Mouse (Mus musculus) heart, embryonic 12.5 days (tissue): Measurements from ENCODE around the gene Apobec4. TPM values are rescaled to one million over a fixed set of nuclear protein-coding genes. Genes with fewer than 3 reads are reported as not detected.
A peak's percentile ranks its signal among the peaks of the same experiment; 100 is the strongest.

Experiments
- ATAC-seq: fragments of 200-750 bp; cut with Nextera tagmentation; 2 replicates; pipeline ENCODE4 v1.8.0; 2017; ENCODE audit warnings: moderate TSS enrichment, moderate library complexity; ENCODE audit not compliant: insufficient number of reproducible peaks, low FRiP score
- H3K27ac ChIP-seq: fragments of 300-500 bp; sonication (generic); 2 replicates; pipeline ENCODE4 v1.5.1; 2016; ENCODE audit warnings: mild to moderate bottlenecking, moderate library complexity; ENCODE audit not compliant: poor library complexity, severe bottlenecking
- H3K27me3 ChIP-seq: fragments of 300-500 bp; sonication (generic); replicated peaks from 2 replicates; pipeline ENCODE4 v1.6.1; 2016; ENCODE audit warnings: mild to moderate bottlenecking, moderate library complexity
- H3K36me3 ChIP-seq: fragments of 300-500 bp; sonication (generic); 2 replicates; pipeline ENCODE4 v1.6.1; 2016; ENCODE audit warnings: mild to moderate bottlenecking, moderate library complexity
- H3K4me1 ChIP-seq: fragments of 300-500 bp; sonication (generic); replicated peaks from 2 replicates; pipeline ENCODE4 v1.6.1; 2016; ENCODE audit warnings: mild to moderate bottlenecking
- H3K4me2 ChIP-seq: fragments of 300-500 bp; sonication (generic); 2 replicates; pipeline ENCODE4 v1.6.1; 2016; ENCODE audit warnings: mild to moderate bottlenecking, moderate library complexity
- H3K4me3 ChIP-seq: fragments of 300-500 bp; sonication (generic); 2 replicates; pipeline ENCODE4 v1.5.1; 2016; ENCODE audit warnings: mild to moderate bottlenecking
- H3K9ac ChIP-seq: fragments of 300-500 bp; sonication (generic); 2 replicates; pipeline ENCODE4 v1.6.1; 2016; ENCODE audit warnings: mild to moderate bottlenecking, moderate library complexity
- H3K9me3 ChIP-seq: fragments of 300-500 bp; sonication (generic); replicated peaks from 2 replicates; pipeline ENCODE4 v1.6.1; 2016; ENCODE audit warnings: mild to moderate bottlenecking, moderate library complexity
- WGBS: fragments of 180-500 bp; shearing (Covaris S2); methylation state at CpG from one replicate; pipeline ENCODE4 v1.1.7; 2016; 5-methylcytosine and 5-hydroxymethylcytosine counted together
- polyA plus RNA-seq: library from polyadenylated mRNA; unstranded; fragments of >200 nt; fragmentation: Nextera tagmentation; extraction: Ambion mirVana; gene quantifications from 2 replicates; pipeline ENCODE4 v1.2.1, GENCODE M21; 2016

Apobec4 gene
- polyA plus RNA-seq, 1 experiment from 2014 or later = not detected

GRCm38 (mm10) chr1:152790821-152791220 is 40.5 kb downstream of the Apobec4 start:
- 7% methylated on average over 6 of the region's 6 CpGs for WGBS
- no peaks in the 10 kb centered on the region for H3K27me3 ChIP-seq
- no peak overlapping the region for H3K9ac ChIP-seq
- 0 out of 2 replicates have a peak overlapping the region, but pooled peaks have one; percentile 1 for H3K4me3 ChIP-seq
- peak overlapping the region; percentile 83 for H3K27ac ChIP-seq
- no peaks in the 10 kb centered on the region for H3K36me3 ChIP-seq
- ATAC-seq = peak; percentile 65
- peak overlapping the region; percentile 48 for H3K4me2 ChIP-seq
- H3K9me3 ChIP-seq = no peaks in the 10 kb centered on the region
- peaks cover 33% of the 10 kb centered on the region for H3K4me1 ChIP-seq

- Histone ChIP-seq H3K9ac (no peak overlapping the region), H3K27me3 (no peaks in the 10 kb centered on the region), H3K4me3 (no peak overlapping the region), H3K36me3 (no peaks in the 10 kb centered on the region), H3K4me1 (peaks cover 37% of the 10 kb centered on the region), H3K9me3 (no peaks in the 10 kb centered on the region), H3K27ac (peak overlapping the region; percentile 83), H3K4me2 (peak overlapping the region; percentile 48)
- 0 out of 2 replicates have a peak, but pooled peaks have one; percentile 9 for ATAC-seq
- WGBS = 21% methylated on average over 4 of the region's 4 CpGs
Measured at GRCm38 (mm10) chr1:152791269-152791668, 40.9 kb downstream of the Apobec4 start.

GRCm38 (mm10) chr1:152792736-152793494 is 42.6 kb downstream of the Apobec4 start:
- Histone ChIP-seq H3K27ac (no peak overlapping the region), H3K36me3 (no peaks in the 10 kb centered on the region), H3K9ac (no peak overlapping the region), H3K9me3 (no peaks in the 10 kb centered on the region), H3K4me2 (no peak overlapping the region), H3K27me3 (no peaks in the 10 kb centered on the region), H3K4me3 (no peak overlapping the region), H3K4me1 (peaks cover 37% of the 10 kb centered on the region)
- 59% methylated on average over 12 of the region's 12 CpGs for WGBS
- ATAC-seq = no peak

GRCm38 (mm10) chr1:152793495-152794130 is 43.3 kb downstream of the Apobec4 start:
- Histone ChIP-seq H3K9me3 (no peaks in the 10 kb centered on the region), H3K27ac (no peak overlapping the region), H3K4me3 (no peak overlapping the region), H3K4me1 (peaks cover 37% of the 10 kb centered on the region), H3K36me3 (no peaks in the 10 kb centered on the region), H3K4me2 (no peak overlapping the region), H3K9ac (no peak overlapping the region), H3K27me3 (no peaks in the 10 kb centered on the region)
- no peak for ATAC-seq
- 56% methylated on average over 6 of the region's 6 CpGs for WGBS

GRCm38 (mm10) chr1:152795688-152796255 is 45.4 kb downstream of the Apobec4 start:
- Histone ChIP-seq H3K27ac (no peak overlapping the region), H3K27me3 (no peaks in the 10 kb centered on the region), H3K9ac (no peak overlapping the region), H3K4me1 (peaks cover 42% of the 10 kb centered on the region), H3K9me3 (no peaks in the 10 kb centered on the region), H3K4me3 (no peak overlapping the region), H3K36me3 (no peaks in the 10 kb centered on the region), H3K4me2 (no peak overlapping the region)
- 46% methylated on average over 8 of the region's 8 CpGs for WGBS
- ATAC-seq = no peak

GRCm38 (mm10) chr1:152796683-152797263 is 46.4 kb downstream of the Apobec4 start:
- Histone ChIP-seq H3K9ac (no peak overlapping the region), H3K27me3 (no peaks in the 10 kb centered on the region), H3K4me1 (peaks cover 33% of the 10 kb centered on the region), H3K36me3 (no peaks in the 10 kb centered on the region), H3K27ac (no peak overlapping the region), H3K4me3 (no peak overlapping the region), H3K9me3 (no peaks in the 10 kb centered on the region), H3K4me2 (no peak overlapping the region)
- no peak for ATAC-seq
- WGBS = 81% methylated on average over 8 of the region's 8 CpGs

GRCm38 (mm10) chr1:152798125-152798524 is 47.8 kb downstream of the Apobec4 start:
- H3K9me3 ChIP-seq = no peaks in the 10 kb centered on the region
- H3K9ac ChIP-seq = no peak overlapping the region
- peak; percentile 58 for ATAC-seq
- H3K27me3 ChIP-seq = no peaks in the 10 kb centered on the region
- no peaks in the 10 kb centered on the region for H3K36me3 ChIP-seq
- 53% methylated on average over 9 of the region's 9 CpGs for WGBS
- no peak overlapping the region for H3K4me2 ChIP-seq
- H3K4me1 ChIP-seq = peaks cover 26% of the 10 kb centered on the region
- H3K27ac ChIP-seq = no peak overlapping the region
- H3K4me3 ChIP-seq = no peak overlapping the region

GRCm38 (mm10) chr1:152799897-152800296 is 49.5 kb downstream of the Apobec4 start, which contains the start of gene Ncf2:
Gene Ncf2, plus strand, starts transcription at chr1:152800194.
- no peak within 1 kb of the TSS for H3K4me2 ChIP-seq

GRCm38 (mm10) chr1:152800633-152801176 is 50.4 kb downstream of the Apobec4 start:
- Histone ChIP-seq H3K4me1 (peaks cover 16% of the 10 kb centered on the region), H3K36me3 (no peaks in the 10 kb centered on the region), H3K9me3 (no peaks in the 10 kb centered on the region), H3K9ac (no peak overlapping the region), H3K27ac (0 out of 2 replicates have a peak overlapping the region, but pooled peaks have one; percentile 65), H3K27me3 (no peaks in the 10 kb centered on the region), H3K4me2 (no peak overlapping the region), H3K4me3 (no peak overlapping the region)
- WGBS = 80% methylated on average over 13 of the region's 13 CpGs
- ATAC-seq = no peak

More at GRCm38 (mm10) chr1:152799897-152800296, 49.5 kb downstream of the Apobec4 start, which contains the start of gene Ncf2:
- Histone ChIP-seq H3K27me3 (no peaks in the 10 kb centered on the region), H3K9me3 (no peaks in the 10 kb centered on the region), H3K9ac (0 out of 2 replicates have a peak within 1 kb of the TSS, but pooled peaks have one; percentile 28), H3K27ac (peak within 1 kb of the TSS; percentile 65), H3K4me1 (peaks cover 18% of the 10 kb centered on the region), H3K36me3 (no peaks in the 10 kb centered on the region), H3K4me3 (no peak within 1 kb of the TSS)
- peak; percentile 88 for ATAC-seq
- 8% methylated on average over 2 of the region's 2 CpGs for WGBS

GRCm38 (mm10) chr1:152804907-152805306 is 54.6 kb downstream of the Apobec4 start:
- no peaks in the 10 kb centered on the region for H3K9me3 ChIP-seq
- H3K4me3 ChIP-seq = no peak overlapping the region
- H3K9ac ChIP-seq = no peak overlapping the region
- peaks cover 11% of the 10 kb centered on the region for H3K4me1 ChIP-seq
- no peaks in the 10 kb centered on the region for H3K27me3 ChIP-seq
- no peak for ATAC-seq
- no peak overlapping the region for H3K27ac ChIP-seq
- H3K4me2 ChIP-seq = no peak overlapping the region
- no peaks in the 10 kb centered on the region for H3K36me3 ChIP-seq
- 68% methylated on average over 6 of the region's 6 CpGs for WGBS
